Mouse (Mus musculus) left cerebral cortex, postnatal 4 days (tissue): ENCODE data around the gene Gm49361. TPM values are rescaled to one million over a fixed set of nuclear protein-coding genes. Genes with fewer than 3 reads are reported as not detected.

Experiments used
- DNase-seq: peaks from one replicate; pipeline ENCODE4 v3.0.0-alpha.2; 2022
- intact Hi-C: fragments of 180-260 bp; cut with DNase I; formaldehyde crosslinking; loops from one replicate; pipeline ENCODE4 v1.15.1; 2025
- total RNA-seq, 2 experiments: library from RNA; stranded (reverse); gene quantifications; 2 replicates each; pipeline ENCODE4 v1.2.3; 2021

Gm49361 gene
- total RNA-seq, 2 experiments from 2014 or later: 1.0 TPM; not detected in 1

GRCm38 (mm10) chr14:57646155-57646554, 99.7 kb downstream of the Gm49361 start:
- intact Hi-C loops: no loop called here
- no peak for DNase-seq

GRCm38 (mm10) chr14:57639153-57639552, 106.8 kb downstream of the Gm49361 start:
- no peak for DNase-seq
- intact Hi-C loops: no loop called here

DNA sequence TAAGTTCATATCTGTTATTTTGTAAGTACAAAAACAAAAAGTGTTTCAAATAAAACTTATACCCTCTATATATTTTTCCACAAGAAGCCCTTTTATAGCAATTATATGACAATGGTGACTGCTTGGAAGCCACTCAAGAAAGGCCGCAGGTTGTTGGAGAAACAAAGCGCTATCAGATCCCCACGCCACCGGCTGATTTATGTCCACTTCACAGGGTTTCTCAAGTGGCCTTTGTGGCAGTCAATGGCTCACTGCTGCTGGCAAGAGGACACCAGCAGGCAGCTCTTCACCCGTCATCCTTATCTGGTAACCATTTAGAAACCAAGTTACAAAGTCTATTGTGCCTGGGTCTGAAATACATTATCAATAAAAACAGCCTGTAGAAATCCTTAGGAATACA, 111.8 kb downstream of the Gm49361 start:
- no peak for DNase-seq
- intact Hi-C loops: no loop called here

GRCm38 (mm10) chr14:57629595-57629994, 116.3 kb downstream of the Gm49361 start:
- intact Hi-C loops: no loop called here
- no peak for DNase-seq

GRCm38 (mm10) chr14:57622934-57623333, 123.0 kb downstream of the Gm49361 start:
- no peak for DNase-seq
- intact Hi-C loops: no loop called here

GRCm38 (mm10) chr14:57621699-57622098, 124.2 kb downstream of the Gm49361 start:
- no peak for DNase-seq
- intact Hi-C loops: no loop called here

DNA sequence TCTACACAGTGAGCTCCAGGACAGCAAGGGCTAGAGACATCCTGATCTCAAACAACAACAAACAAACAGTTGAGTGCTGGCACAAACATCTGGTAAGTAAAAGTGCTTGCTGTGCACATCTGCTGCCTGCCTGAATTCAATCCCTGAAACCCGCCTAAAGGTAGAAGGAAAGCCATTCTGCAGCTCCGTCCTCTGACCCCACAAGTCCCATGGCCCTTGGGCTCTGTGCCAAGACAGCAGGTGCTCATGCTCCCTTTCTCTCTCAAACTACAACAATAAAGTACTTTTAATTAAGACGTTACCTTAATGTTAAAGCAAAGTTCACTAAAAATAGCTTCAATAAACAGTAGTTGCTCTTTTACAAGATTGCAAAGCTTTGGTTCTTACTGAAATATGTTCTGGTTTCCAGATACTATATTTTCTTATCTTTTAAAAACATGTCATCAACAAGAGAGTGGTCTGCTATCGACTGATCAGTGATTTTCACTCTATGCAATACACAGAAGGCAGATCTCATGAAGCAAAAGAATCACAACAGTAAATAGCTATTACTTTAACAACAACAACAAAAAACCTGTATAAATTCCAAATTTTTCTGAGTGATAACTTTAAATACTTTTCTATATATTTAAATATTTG, 125.2 kb downstream of the Gm49361 start:
- DNase-seq: peak; percentile 30
- intact Hi-C loops: no loop called here

DNA sequence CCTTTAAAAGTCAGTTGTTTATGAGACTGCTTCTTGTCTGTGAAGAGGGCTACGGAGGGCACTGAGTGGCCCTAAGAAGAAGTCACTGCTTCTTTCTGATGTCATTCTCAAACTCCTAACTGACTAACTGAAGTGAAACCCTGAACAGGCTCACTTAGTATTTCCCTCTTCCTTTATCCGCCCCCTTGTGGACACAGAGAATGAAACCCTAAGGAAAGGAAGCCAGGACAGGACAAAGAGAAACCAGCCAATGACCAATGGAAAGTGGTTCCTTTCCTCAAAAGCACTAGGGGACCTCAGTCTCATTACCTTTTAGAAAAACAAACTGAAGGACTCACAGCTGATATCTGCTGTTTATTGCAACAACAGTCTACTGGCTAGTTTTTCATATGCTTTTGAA, 126.4 kb downstream of the Gm49361 start:
- intact Hi-C loops: no loop called here
- peak; percentile 13 for DNase-seq

GRCm38 (mm10) chr14:57617675-57618074, 128.2 kb downstream of the Gm49361 start:
- no peak for DNase-seq
- intact Hi-C loops: no loop called here

- intact Hi-C loops: no loop called here
- DNase-seq: no peak
Observed at GRCm38 (mm10) chr14:57616339-57616965, 129.5 kb downstream of the Gm49361 start.

DNA sequence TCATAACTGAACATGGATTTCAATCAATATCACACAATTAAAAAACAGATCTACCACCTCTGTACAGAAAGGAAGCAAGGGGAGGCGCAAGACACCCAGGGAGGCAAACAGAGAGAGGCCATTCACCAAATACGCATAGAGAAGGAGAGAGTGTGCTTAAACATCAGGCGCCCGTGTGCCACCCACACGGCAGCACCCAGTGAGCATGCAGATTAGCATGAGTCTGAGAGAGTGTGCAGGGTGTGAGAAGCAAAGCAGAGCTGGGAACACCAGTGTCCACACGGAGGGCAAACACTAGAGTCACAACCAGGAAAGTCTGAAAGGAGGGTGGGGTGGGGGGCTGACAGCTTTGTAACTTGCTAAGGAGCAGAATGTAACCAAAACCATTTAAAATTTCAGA, 130.1 kb downstream of the Gm49361 start:
- intact Hi-C loops: no loop called here

DNA sequence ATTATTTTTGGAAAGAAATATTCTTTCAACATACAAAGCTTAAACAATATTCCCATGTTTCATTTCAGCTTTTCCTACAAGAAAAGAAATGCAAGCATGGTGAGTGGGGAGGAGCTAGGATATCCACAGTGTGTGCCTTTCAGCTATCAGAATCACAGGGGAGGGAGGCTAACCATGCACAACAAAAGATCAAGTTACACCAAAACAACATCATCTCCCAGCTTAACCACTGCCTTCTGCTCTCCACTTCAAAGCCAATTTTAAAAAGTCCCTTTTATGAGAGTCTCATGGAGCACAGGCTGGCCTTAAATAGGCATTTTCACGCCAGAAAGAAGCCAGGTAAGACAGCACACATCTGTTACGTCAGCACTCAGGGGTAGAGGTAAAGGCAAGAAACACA, 134.9 kb downstream of the Gm49361 start:
- no peak for DNase-seq
- intact Hi-C loops: no loop called here

More for the DNA sequence above, 130.1 kb downstream of the Gm49361 start:
- no peak for DNase-seq

GRCm38 (mm10) chr14:57609816-57610329, 136.0 kb downstream of the Gm49361 start:
- intact Hi-C loops: no loop called here
- DNase-seq: no peak

DNA sequence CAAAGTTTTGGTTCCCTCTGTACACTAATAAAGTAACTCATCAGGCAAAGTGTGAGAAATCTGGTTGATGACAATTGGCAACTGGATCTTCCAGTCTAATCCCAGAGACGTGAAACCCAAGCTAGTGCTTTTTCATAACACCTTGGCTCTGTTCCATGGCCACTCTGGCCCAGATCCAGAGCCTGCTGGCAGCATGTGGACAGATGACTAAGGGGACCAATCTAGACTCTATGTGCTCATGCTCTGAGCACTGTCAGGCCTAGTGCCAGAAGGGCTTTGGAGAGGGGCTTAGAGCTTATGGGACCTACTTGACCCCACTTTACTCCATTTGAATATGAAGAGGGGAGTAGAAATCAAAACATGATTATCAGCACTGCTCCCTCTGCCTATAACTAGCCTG, 138.4 kb downstream of the Gm49361 start:
- intact Hi-C loops: no loop called here
- peak; percentile 95 for DNase-seq

DNA sequence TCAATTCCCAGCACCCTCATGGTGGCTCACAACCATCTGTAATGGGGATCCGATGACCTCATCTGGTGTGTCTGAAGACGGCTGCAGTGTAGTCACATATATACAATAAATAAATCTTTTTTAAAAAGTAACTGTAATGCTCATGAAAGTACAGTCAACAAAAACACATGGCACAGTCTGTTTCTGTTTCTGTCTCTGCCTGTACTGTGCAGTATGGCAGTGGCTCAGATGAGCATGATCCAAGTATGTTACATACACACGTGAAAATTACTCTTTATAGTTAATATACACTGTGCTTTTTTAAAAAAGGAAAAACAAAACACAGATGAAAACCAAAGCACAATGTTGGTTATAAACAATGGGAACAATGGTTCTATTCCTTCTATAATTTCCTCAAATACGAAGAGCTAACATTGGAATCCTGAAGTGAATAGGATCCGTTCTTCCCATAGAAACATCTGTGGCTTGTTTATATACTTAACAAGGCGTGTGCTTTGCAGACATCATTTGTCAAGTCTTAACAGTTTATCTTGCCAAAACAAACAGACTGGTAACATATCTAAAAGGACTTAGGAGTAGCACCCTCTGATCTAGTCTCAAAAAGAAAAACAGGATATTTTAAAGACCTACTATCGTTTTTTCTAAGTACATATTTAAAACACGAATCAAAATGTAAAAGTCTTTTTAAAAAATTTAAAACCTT, 139.1 kb downstream of the Gm49361 start:
- intact Hi-C loops: no loop called here
- no peak for DNase-seq

DNA sequence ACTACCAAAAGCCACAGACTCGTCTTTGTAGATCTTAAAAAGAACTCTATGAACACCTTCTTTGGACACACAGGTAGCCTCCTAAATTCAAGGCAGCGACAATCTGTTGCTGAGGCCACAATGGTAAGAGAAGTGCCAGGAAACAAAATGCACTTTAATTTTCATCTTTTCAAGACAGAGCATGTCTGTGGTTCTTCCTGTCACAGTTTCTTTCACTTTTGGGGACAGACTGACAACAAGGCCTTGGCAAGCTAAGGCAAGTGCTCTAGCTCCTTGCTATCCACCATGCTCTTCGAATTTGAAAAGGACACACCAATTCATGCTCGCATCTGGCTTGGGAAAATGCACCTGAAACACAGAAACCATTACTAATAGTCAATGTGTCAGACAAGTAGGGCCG, 152.6 kb downstream of the Gm49361 start:
- intact Hi-C loops: no loop called here
- no peak for DNase-seq

Other genes starting within 250 kb of the Gm49361 start
- gene Il17d, start 221.3 kb downstream of the Gm49361 start, total RNA-seq: 10 to 100 TPM; 20.6 to 21.6 TPM
- 10 to 100 TPM; 29.4 to 29.6 TPM for gene Eef1akmt1, start 174.5 kb downstream of the Gm49361 start, total RNA-seq
- 10 to 100 TPM; 18.5 to 20.1 TPM for gene Xpo4, start 80.7 kb downstream of the Gm49361 start, total RNA-seq
- 10 to 100 TPM; 10.5 to 10.7 TPM for gene Lats2, start 12.3 kb upstream of the Gm49361 start, total RNA-seq
- gene Sap18, start 52.1 kb upstream of the Gm49361 start, total RNA-seq: 10 to 100 TPM; 42.5 to 48.3 TPM
- gene Ska3, start 80.1 kb upstream of the Gm49361 start, total RNA-seq: 1 to 10 TPM; 3.0 to 4.5 TPM
- 10 to 100 TPM; 79.2 to 80.6 TPM for gene Mrpl57, start 80.1 kb upstream of the Gm49361 start, total RNA-seq
- gene Zdhhc20, start 144.2 kb upstream of the Gm49361 start, total RNA-seq: 10 to 100 TPM; 29.5 to 31.6 TPM